ENCODE assay signal across 8 mouse cellular contexts in genomic region chr5:130037752-130038455, GRCm38 (mm10). TPM values are rescaled to one million over a fixed set of nuclear protein-coding genes. Genes with fewer than 3 reads are reported as not detected.
A peak's percentile ranks its signal among the peaks of the same experiment; 100 is the strongest.
DNase-seq lines count a peak whose midpoint lies in the region; ATAC-seq lines count a peak whose summit lies in the region.

No protein-coding gene starts in this region.

- no peak overlapping the region for H3K27ac ChIP-seq in neural tube, embryonic 15.5 days (replicated peaks)
- H3K27ac ChIP-seq in embryonic facial prominence, embryonic 15.5 days (replicated peaks), result no peak overlapping the region
- no peak overlapping the region for H3K27ac ChIP-seq in intestine, embryonic 14.5 days (ENCODE audit: low read depth)

- 68% methylated on average over 19 of the region's 19 CpGs for WGBS in neural tube, embryonic 15.5 days
- 61% methylated on average over 19 of the region's 19 CpGs for WGBS in embryonic facial prominence, embryonic 15.5 days
- 60% methylated on average over 19 of the region's 19 CpGs for WGBS in intestine, embryonic 14.5 days

- H3K27me3 ChIP-seq in neural tube, embryonic 15.5 days (replicated peaks), result no peaks in the 10 kb centered on the region
- H3K27me3 ChIP-seq in embryonic facial prominence, embryonic 15.5 days, result no peaks in the 10 kb centered on the region
- H3K27me3 ChIP-seq in intestine, embryonic 14.5 days (replicated peaks; ENCODE audit: control insufficient read depth, insufficient read depth, low read length), result no peaks in the 10 kb centered on the region

- no peak overlapping the region for H3K4me3 ChIP-seq in neural tube, embryonic 15.5 days (replicated peaks)
- no peak overlapping the region for H3K4me3 ChIP-seq in embryonic facial prominence, embryonic 15.5 days (replicated peaks)
- H3K4me3 ChIP-seq in intestine, embryonic 14.5 days (ENCODE audit: low read depth, low read length), result no peak overlapping the region

- ATAC-seq in neural tube, embryonic 15.5 days (ENCODE audit: low FRiP score), result no peak
- 0 out of 2 replicates have a peak, but pooled peaks have one; percentile 47 for ATAC-seq in embryonic facial prominence, embryonic 15.5 days (ENCODE audit: insufficient number of reproducible peaks, low FRiP score, low TSS enrichment, low read depth)
- peak; percentile 66 for ATAC-seq in intestine, embryonic 14.5 days (replicated peaks; ENCODE audit: low FRiP score, low TSS enrichment, low read depth)

- H3K36me3 ChIP-seq in neural tube, embryonic 15.5 days, result peaks cover 46% of the 10 kb centered on the region
- H3K36me3 ChIP-seq in embryonic facial prominence, embryonic 15.5 days, result peaks cover 50% of the 10 kb centered on the region
- peaks cover 56% of the 10 kb centered on the region for H3K36me3 ChIP-seq in intestine, embryonic 14.5 days (ENCODE audit: control insufficient read depth, insufficient read depth, low read length)

- no peak overlapping the region for H3K4me2 ChIP-seq in neural tube, embryonic 15.5 days
- H3K4me2 ChIP-seq in embryonic facial prominence, embryonic 15.5 days (replicated peaks), result no peak overlapping the region
- H3K4me2 ChIP-seq in intestine, embryonic 14.5 days (ENCODE audit: low read length), result no peak overlapping the region

- no peak overlapping the region for H3K9ac ChIP-seq in neural tube, embryonic 15.5 days (replicated peaks)
- H3K9ac ChIP-seq in embryonic facial prominence, embryonic 15.5 days, result no peak overlapping the region
- H3K9ac ChIP-seq in intestine, embryonic 14.5 days (ENCODE audit: low read length), result no peak overlapping the region

- H3K4me1 ChIP-seq in neural tube, embryonic 15.5 days, result 0 out of 2 replicates have a peak, but pooled peaks cover 3% of the 10 kb centered on the region
- no peaks in the 10 kb centered on the region for H3K4me1 ChIP-seq in embryonic facial prominence, embryonic 15.5 days
- H3K4me1 ChIP-seq in intestine, embryonic 14.5 days (replicated peaks; ENCODE audit: control insufficient read depth, insufficient read depth, low read length), result no peaks in the 10 kb centered on the region

- H3K9me3 ChIP-seq in neural tube, embryonic 15.5 days (replicated peaks), result no peaks in the 10 kb centered on the region
- H3K9me3 ChIP-seq in embryonic facial prominence, embryonic 15.5 days (replicated peaks), result no peaks in the 10 kb centered on the region
- H3K9me3 ChIP-seq in intestine, embryonic 14.5 days (ENCODE audit: control insufficient read depth, low read length), result no peaks in the 10 kb centered on the region

- peak; percentile 57 for DNase-seq in neural tube, embryonic 10.5 days (ENCODE audit: extremely low spot score, low spot score)
- DNase-seq in adrenal gland, postnatal 36 days, result peak; percentile 77 to 82
- peak; percentile 74 for DNase-seq in intestine, embryonic 14.5 days (ENCODE audit: low spot score)
- DNase-seq in left cerebral cortex, postnatal 25 days (ENCODE audit: low spot score in 2 of 2), result peak; percentile 53 to 70
- DNase-seq in natural killer cell, adult 2 months (ENCODE audit: low spot score in 2 of 2), result peak; percentile 9 to 35
- DNase-seq in thymus, postnatal 0 days (ENCODE audit: low spot score), result peak; percentile 52

- intact Hi-C loops in left cerebral cortex, postnatal 25 days (cut with DNase I), result loop anchor here (5.0 kb wide), 1 partner anchor 36 kb away; the partner anchor contains the start of gene Gusb

RNA-seq across cellular contexts. Expression of gene Crcp, which starts 8.8 kb away (rescaled TPM):
- 73.4 and 80.4 TPM in 2 replicates for polyA plus RNA-seq in neural tube, embryonic 15.5 days (2015; fragmentation: Nextera tagmentation; extraction: Ambion mirVana)
- 10 to 100 TPM; 27.2 to 39.6 TPM for total RNA-seq in adrenal gland, postnatal 36 days (2021)
- polyA plus RNA-seq in embryonic facial prominence, embryonic 15.5 days (2015; fragmentation: Nextera tagmentation; extraction: Ambion mirVana), result 37.9 and 39.4 TPM in 2 replicates
- polyA plus RNA-seq in intestine, embryonic 14.5 days (2014; fragmentation: Nextera tagmentation; extraction: Ambion mirVana), result 19.7 and 23.4 TPM in 2 replicates
- 10 to 100 TPM; 29.7 to 30.7 TPM for total RNA-seq in left cerebral cortex, postnatal 25 days (2021)
- 49.7 and 50.4 TPM in 2 replicates for polyA plus RNA-seq in thymus, postnatal 0 days (2015; fragmentation: Nextera tagmentation; extraction: Ambion mirVana)

RNA-seq across cellular contexts. Expression of gene Asl, which starts 8.9 kb away (rescaled TPM):
- polyA plus RNA-seq in neural tube, embryonic 15.5 days (2015; fragmentation: Nextera tagmentation; extraction: Ambion mirVana), result 38.7 and 46.2 TPM in 2 replicates
- 100 to 1,000 TPM in 1 of 2 experiments, 10 to 100 TPM in 1; 100.0 to 138 TPM for total RNA-seq in adrenal gland, postnatal 36 days (2021)
- 30.0 and 30.4 TPM in 2 replicates for polyA plus RNA-seq in embryonic facial prominence, embryonic 15.5 days (2015; fragmentation: Nextera tagmentation; extraction: Ambion mirVana)
- 44.6 and 55.7 TPM in 2 replicates for polyA plus RNA-seq in intestine, embryonic 14.5 days (2014; fragmentation: Nextera tagmentation; extraction: Ambion mirVana)
- 10 to 100 TPM; 18.8 to 19.0 TPM for total RNA-seq in left cerebral cortex, postnatal 25 days (2021)
- polyA plus RNA-seq in thymus, postnatal 0 days (2015; fragmentation: Nextera tagmentation; extraction: Ambion mirVana), result 32.2 and 37.8 TPM in 2 replicates

RNA-seq across cellular contexts. Expression of gene Gusb, which starts 35.1 kb away (rescaled TPM):
- polyA plus RNA-seq in neural tube, embryonic 15.5 days (2015; fragmentation: Nextera tagmentation; extraction: Ambion mirVana), result 37.8 and 45.4 TPM in 2 replicates
- total RNA-seq in adrenal gland, postnatal 36 days (2021), result 10 to 100 TPM; 48.1 to 53.8 TPM
- 46.7 and 47.7 TPM in 2 replicates for polyA plus RNA-seq in embryonic facial prominence, embryonic 15.5 days (2015; fragmentation: Nextera tagmentation; extraction: Ambion mirVana)
- polyA plus RNA-seq in intestine, embryonic 14.5 days (2014; fragmentation: Nextera tagmentation; extraction: Ambion mirVana), result 94.9 and 98.4 TPM in 2 replicates
- total RNA-seq in left cerebral cortex, postnatal 25 days (2021), result 10 to 100 TPM; 11.4 to 11.5 TPM
- polyA plus RNA-seq in thymus, postnatal 0 days (2015; fragmentation: Nextera tagmentation; extraction: Ambion mirVana), result 59.3 and 61.2 TPM in 2 replicates

RNA-seq across cellular contexts. Expression of gene Tpst1, which starts 35.2 kb away (rescaled TPM):
- polyA plus RNA-seq in neural tube, embryonic 15.5 days (2015; fragmentation: Nextera tagmentation; extraction: Ambion mirVana), result 58.8 and 59.2 TPM in 2 replicates
- total RNA-seq in adrenal gland, postnatal 36 days (2021), result 10 to 100 TPM; 47.8 to 48.8 TPM
- polyA plus RNA-seq in embryonic facial prominence, embryonic 15.5 days (2015; fragmentation: Nextera tagmentation; extraction: Ambion mirVana), result 99.2 and 111 TPM in 2 replicates
- polyA plus RNA-seq in intestine, embryonic 14.5 days (2014; fragmentation: Nextera tagmentation; extraction: Ambion mirVana), result 68.4 and 70.0 TPM in 2 replicates
- total RNA-seq in left cerebral cortex, postnatal 25 days (2021), result 10 to 100 TPM; 33.3 to 34.1 TPM
- 25.7 and 27.0 TPM in 2 replicates for polyA plus RNA-seq in thymus, postnatal 0 days (2015; fragmentation: Nextera tagmentation; extraction: Ambion mirVana)

Comparison
In these comparisons a context has a peak if more than half of its experiments do, and no peak if none do; other contexts are left out.
1. DNase-seq: peak in every context shown above with its lines; median percentile 80 in adrenal gland, postnatal 36 days; 74 in intestine, embryonic 14.5 days; 62 in left cerebral cortex, postnatal 25 days; 57 in neural tube, embryonic 10.5 days; 52 in thymus, postnatal 0 days; 22 in natural killer cell, adult 2 months.